Mouse (Mus musculus): ENCODE results near the gene Pcyt2.

DNA sequence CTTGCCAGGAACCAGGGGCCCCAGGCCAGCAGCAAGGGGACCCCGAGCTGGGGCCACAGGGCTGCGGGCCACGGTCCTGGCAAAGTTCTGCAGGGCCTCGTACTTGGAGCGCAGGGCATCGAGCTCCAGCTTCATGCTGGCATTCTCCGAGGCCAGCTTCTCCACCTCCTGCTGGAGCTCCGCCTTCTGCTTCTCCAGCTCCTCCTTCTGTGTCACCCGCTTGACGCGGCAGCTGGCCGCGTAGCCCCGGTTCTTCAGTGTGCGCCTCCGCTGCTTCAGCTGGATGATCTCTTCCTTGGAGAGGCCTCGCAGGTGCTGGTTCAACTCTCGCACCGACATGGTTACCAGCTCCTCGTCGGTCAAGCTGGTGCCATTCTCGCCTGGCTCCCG, 11.6 kb upstream of the Pcyt2 start:
- no peak for TF ChIP-seq CTCF (IDR thresholded peaks at IDR 0.05; ENCODE audit: extremely low read depth, insufficient read length, insufficient replicate concordance, low read depth, low read length)
- no peak; the same call in 1 of the 2 replicates for TF ChIP-seq POLR2A (IDR thresholded peaks at IDR 0.05; ENCODE audit: low read depth, low read length)

Measured in small intestine, adult 2 months (tissue).